Comparison of ENCODE assay signal across 8 mouse cellular contexts in genomic region chr4:86885790-86886159, GRCm38 (mm10). TPM values are rescaled to one million over a fixed set of nuclear protein-coding genes. Genes with fewer than 3 reads are reported as not detected.
DNase-seq lines count a peak whose midpoint lies in the region; ATAC-seq and TF ChIP-seq lines count a peak whose summit lies in the region.

No protein-coding gene starts in this region.

- H3K36me3 ChIP-seq in kidney, embryonic 14.5 days (ENCODE audit: control insufficient read depth, insufficient read depth, low read length), result peaks cover 3% of the 10 kb centered on the region; the same call in 1 of the 2 replicates
- H3K36me3 ChIP-seq in hindbrain, embryonic 14.5 days (replicated peaks; ENCODE audit: control insufficient read depth, insufficient read depth), result no peaks in the 10 kb centered on the region
- peaks cover 14% of the 10 kb centered on the region for H3K36me3 ChIP-seq in megakaryocyte, embryonic 14.5 days (replicated peaks; ENCODE audit: low read length)

- peak overlapping the region; percentile 43 for H3K4me2 ChIP-seq in kidney, embryonic 14.5 days (replicated peaks; ENCODE audit: low read depth, low read length)
- peak overlapping the region; percentile 34 for H3K4me2 ChIP-seq in hindbrain, embryonic 14.5 days (replicated peaks)

- ATAC-seq in kidney, embryonic 14.5 days (ENCODE audit: low FRiP score, low TSS enrichment), result no peak
- ATAC-seq in hindbrain, embryonic 14.5 days (ENCODE audit: low FRiP score), result no peak

- intact Hi-C loops in left cerebral cortex, postnatal 10 days (cut with DNase I), result loop anchor here (5.0 kb wide), 1 partner anchor 37 kb away; no protein-coding TSS in a partner anchor

- H3K9me3 ChIP-seq in kidney, embryonic 14.5 days (ENCODE audit: control insufficient read depth, low read length), result no peaks in the 10 kb centered on the region
- no peaks in the 10 kb centered on the region for H3K9me3 ChIP-seq in hindbrain, embryonic 14.5 days (ENCODE audit: control insufficient read depth, low read length)
- H3K9me3 ChIP-seq in megakaryocyte, embryonic 14.5 days, result 0 out of 2 replicates have a peak, but pooled peaks cover 3% of the 10 kb centered on the region

- DNase-seq in kidney, adult 9 months, result no peak
- no peak for DNase-seq in hindbrain, embryonic 14.5 days (ENCODE audit: low spot score)
- DNase-seq in cerebellum, adult 11-12 months, result no peak
- DNase-seq in left cerebral cortex, postnatal 10 days (ENCODE audit: extremely low spot score in 1 of 2, low spot score in 2 of 2), result no peak
- DNase-seq in ovary, postnatal 36 days (ENCODE audit: low spot score), result no peak

- no peak overlapping the region for H3K9ac ChIP-seq in kidney, embryonic 14.5 days (ENCODE audit: low read depth, low read length)
- H3K9ac ChIP-seq in hindbrain, embryonic 14.5 days, result no peak overlapping the region

- no peaks in the 10 kb centered on the region for H3K27me3 ChIP-seq in kidney, embryonic 14.5 days (ENCODE audit: control insufficient read depth, insufficient read depth, low read length)
- no peaks in the 10 kb centered on the region for H3K27me3 ChIP-seq in hindbrain, embryonic 14.5 days (ENCODE audit: control insufficient read depth, insufficient read depth, low read length)
- no peaks in the 10 kb centered on the region for H3K27me3 ChIP-seq in megakaryocyte, embryonic 14.5 days (replicated peaks)

- TF ChIP-seq POLR2A in cortical plate, adult 2 months (IDR thresholded peaks at IDR 0.05; ENCODE audit: extremely low read depth, insufficient read depth, low read length), result no peak

- 0 out of 2 replicates have a peak, but pooled peaks cover 4% of the 10 kb centered on the region for H3K4me1 ChIP-seq in kidney, embryonic 14.5 days (ENCODE audit: control insufficient read depth, insufficient read depth, low read length)
- no peaks in the 10 kb centered on the region for H3K4me1 ChIP-seq in cortical plate, adult 2 months (ENCODE audit: control insufficient read depth, insufficient read depth, low read length)
- H3K4me1 ChIP-seq in hindbrain, embryonic 14.5 days (replicated peaks; ENCODE audit: control insufficient read depth, insufficient read depth, low read length), result no peaks in the 10 kb centered on the region
- peaks cover 50% of the 10 kb centered on the region for H3K4me1 ChIP-seq in megakaryocyte, embryonic 14.5 days

- WGBS in kidney, embryonic 14.5 days, result 34% methylated on average over 12 of the region's 12 CpGs
- WGBS in hindbrain, embryonic 14.5 days, result 61% methylated on average over 12 of the region's 12 CpGs

- H3K4me3 ChIP-seq in kidney, embryonic 14.5 days (ENCODE audit: low read length), result peak overlapping the region; percentile 11; the same call in 1 of the 2 replicates
- H3K4me3 ChIP-seq in cortical plate, adult 2 months (ENCODE audit: insufficient read depth, low read length), result no peak overlapping the region
- H3K4me3 ChIP-seq in hindbrain, embryonic 14.5 days (replicated peaks; ENCODE audit: low read length), result no peak overlapping the region
- H3K4me3 ChIP-seq in megakaryocyte, embryonic 14.5 days (replicated peaks), result peak overlapping the region; percentile 89

- H3K27ac ChIP-seq in kidney, embryonic 14.5 days (ENCODE audit: low read depth, low read length), result peak overlapping the region; percentile 43; the same call in 1 of the 2 replicates
- peak overlapping the region; percentile 24; the same call in 1 of the 2 replicates for H3K27ac ChIP-seq in cortical plate, adult 2 months (ENCODE audit: insufficient read depth, low read length)
- H3K27ac ChIP-seq in hindbrain, embryonic 14.5 days, result no peak overlapping the region

- no peak for TF ChIP-seq CTCF in cortical plate, adult 2 months (IDR thresholded peaks at IDR 0.05; ENCODE audit: extremely low read depth, insufficient read depth, low read length)

RNA-seq across cellular contexts. Expression of gene Acer2, which starts 11.6 kb away (rescaled TPM):
- 35.9 and 38.5 TPM in 2 replicates for polyA plus RNA-seq in kidney, embryonic 14.5 days (2014; fragmentation: Nextera tagmentation; extraction: Ambion mirVana)
- polyA plus RNA-seq in cortical plate, adult 2 months (2012; rRNA removed), result 6.3 and 7.2 TPM in 2 replicates
- polyA plus RNA-seq in hindbrain, embryonic 14.5 days (2014; fragmentation: Nextera tagmentation; extraction: Ambion mirVana), result 18.4 and 24.6 TPM in 2 replicates
- polyA plus RNA-seq in megakaryocyte, embryonic 14.5 days (2012; ENCODE audit: insufficient read depth, low replicate concordance), result 1.5 and 1.9 TPM in 2 replicates
- total RNA-seq in left cerebral cortex, postnatal 10 days (2021), result 1 to 10 TPM; 3.0 to 5.3 TPM

RNA-seq across cellular contexts. Expression of gene Rps6, which starts 28.6 kb away (rescaled TPM):
- polyA plus RNA-seq in kidney, embryonic 14.5 days (2014; fragmentation: Nextera tagmentation; extraction: Ambion mirVana), result 812 and 921 TPM in 2 replicates
- polyA plus RNA-seq in cortical plate, adult 2 months (2012; rRNA removed), result 613 and 648 TPM in 2 replicates
- 427 and 444 TPM in 2 replicates for polyA plus RNA-seq in hindbrain, embryonic 14.5 days (2014; fragmentation: Nextera tagmentation; extraction: Ambion mirVana)
- 106 and 682 TPM in 2 replicates for polyA plus RNA-seq in megakaryocyte, embryonic 14.5 days (2012; ENCODE audit: insufficient read depth, low replicate concordance)
- total RNA-seq in left cerebral cortex, postnatal 10 days (2021), result 100 to 1,000 TPM; 386 to 405 TPM

Comparison
In these comparisons a context has a peak if more than half of its experiments do, and no peak if none do; other contexts are left out.
1. H3K4me3 ChIP-seq: peak in kidney, embryonic 14.5 days (single experiment) and megakaryocyte, embryonic 14.5 days (single experiment); none in cortical plate, adult 2 months (single experiment) and hindbrain, embryonic 14.5 days (single experiment).